Mouse (Mus musculus) liver, adult 2 months (tissue): Measurements from ENCODE around the gene Myh6.

Experiments
- CTCF ChIP-seq: fragments of 200-500 bp; IDR thresholded peaks from 2 replicates; pipeline ENCODE4 v1.5.1; 2011; ENCODE audit warnings: low read depth, low read length, control low read depth
- POLR2A ChIP-seq: fragments of 200-500 bp; IDR thresholded peaks from 2 replicates; pipeline ENCODE4 v1.6.1; 2011; ENCODE audit warnings: low read length, control low read depth; ENCODE audit not compliant: insufficient read depth; ENCODE audit errors: extremely low read depth

GRCm38 (mm10) chr14:54998680-54999079 is 32.0 kb upstream of the Myh6 start:
- no peak for TF ChIP-seq POLR2A
- TF ChIP-seq CTCF = no peak
